In the genomic region with DNA sequence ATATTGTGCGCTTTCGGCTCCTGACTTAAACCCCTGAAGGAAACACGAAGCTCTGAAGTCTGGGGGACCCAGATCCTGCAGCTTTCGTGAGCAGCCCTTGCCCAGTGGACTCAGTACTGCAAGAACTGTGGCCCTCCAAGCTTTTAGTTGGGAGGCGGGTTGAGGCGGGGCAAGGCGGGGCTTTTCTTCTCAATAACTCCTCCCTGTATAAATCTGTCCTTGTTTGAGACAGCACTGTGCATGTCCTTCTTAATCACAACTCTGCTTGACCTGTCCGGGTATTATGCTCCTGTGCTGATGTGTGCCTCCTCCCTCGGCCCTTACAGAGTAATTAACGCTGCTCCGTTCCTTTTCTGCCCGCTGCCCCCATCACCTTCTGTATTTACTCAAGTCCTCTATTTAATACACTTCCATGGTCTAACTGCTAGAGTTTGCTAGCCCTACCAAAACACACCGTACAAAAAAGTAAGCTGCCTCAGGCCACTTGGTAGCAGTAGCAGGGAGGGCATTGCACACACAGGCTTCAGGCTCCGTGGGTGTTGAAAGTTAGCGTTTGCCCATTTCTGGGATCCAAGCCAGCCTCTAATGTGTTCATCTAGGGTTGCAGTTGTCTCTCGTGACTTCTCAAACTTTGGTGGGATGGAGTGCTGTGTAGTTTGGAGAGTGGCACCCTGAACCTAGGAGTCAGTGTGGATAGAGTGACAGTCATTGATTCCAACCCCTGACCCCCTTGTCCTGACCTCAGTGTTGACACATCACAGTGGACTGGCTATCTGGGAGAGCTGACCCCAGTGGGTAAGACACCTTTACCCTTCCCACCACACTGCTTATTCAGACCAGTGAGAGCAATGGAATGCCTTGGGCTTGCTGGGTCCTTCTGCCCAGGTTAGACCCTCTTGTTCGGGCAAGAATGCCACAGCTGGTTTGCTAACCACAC, we compare ENCODE assay signal across 9 mouse cellular contexts. TPM values are rescaled to one million over a fixed set of nuclear protein-coding genes. Genes with fewer than 3 reads are reported as not detected.
DNase-seq lines count a peak whose midpoint lies in the region; TF ChIP-seq lines count a peak whose summit lies in the region.
"Had no signal": no experiment of that assay in that cellular context is flagged by ENCODE, and none has a peak within 500 bp of the region (broad histone marks: within the 10 kb centered on the region; RNA-seq: fewer than 3 reads in every experiment).

No protein-coding gene starts in this region.

- H3K4me3 ChIP-seq in layer of hippocampus, adult 2 months = no peak overlapping the region
- H3K4me3 ChIP-seq: limb, embryonic 12.5 days had no signal

- TF ChIP-seq CTCF in layer of hippocampus, adult 2 months (conservative IDR thresholded peaks at IDR 0.05) = no peak

- H3K27ac ChIP-seq in layer of hippocampus, adult 2 months = no peak overlapping the region

- peak; percentile 60 for DNase-seq in adrenal gland, postnatal 10 days
- no peak for DNase-seq in adrenal gland, adult 18-20 months (ENCODE audit: low spot score in 2 of 2)
- peak; percentile 50 for DNase-seq in lung, postnatal 36 days
- no peak for DNase-seq in lung, adult 18-20 months
- DNase-seq in kidney, postnatal 14 days = peak; percentile 54
- no peak for DNase-seq in cerebellum, postnatal 36 days
- no peak for DNase-seq in layer of hippocampus, adult 2 months (ENCODE audit: low spot score in 2 of 2)
- DNase-seq in thymus, postnatal 10 days (ENCODE audit: low spot score in 2 of 2) = no peak

RNA-seq across cellular contexts. Expression of a gene that starts 51.8 kb away (rescaled TPM):
- 100 to 1,000 TPM; 117 to 134 TPM for total RNA-seq in adrenal gland, postnatal 10 days (2021)
- total RNA-seq in adrenal gland, adult 18-20 months (2021) = 100 to 1,000 TPM; 116 to 173 TPM
- 10 to 100 TPM; 86.8 to 92.0 TPM for total RNA-seq in layer of hippocampus, adult 2 months (2021)

Comparison
In these comparisons a context has a peak if more than half of its experiments do, and no peak if none do; other contexts are left out.
1. DNase-seq: peak in adrenal gland, postnatal 10 days (single experiment), lung, postnatal 36 days (single experiment) and kidney, postnatal 14 days (single experiment); none in adrenal gland, adult 18-20 months (0 of 2), lung, adult 18-20 months (0 of 2), cerebellum, postnatal 36 days (0 of 2), layer of hippocampus, adult 2 months (0 of 2) and thymus, postnatal 10 days (0 of 2).